Mouse (Mus musculus) layer of hippocampus, adult 11-12 months (tissue): Measurements from ENCODE around the gene Baiap2l2.

Source experiments
- DNase-seq: peaks from one replicate; pipeline ENCODE4 v3.0.0; 2022; ENCODE audit warnings: low spot score

Baiap2l2 gene

DNA sequence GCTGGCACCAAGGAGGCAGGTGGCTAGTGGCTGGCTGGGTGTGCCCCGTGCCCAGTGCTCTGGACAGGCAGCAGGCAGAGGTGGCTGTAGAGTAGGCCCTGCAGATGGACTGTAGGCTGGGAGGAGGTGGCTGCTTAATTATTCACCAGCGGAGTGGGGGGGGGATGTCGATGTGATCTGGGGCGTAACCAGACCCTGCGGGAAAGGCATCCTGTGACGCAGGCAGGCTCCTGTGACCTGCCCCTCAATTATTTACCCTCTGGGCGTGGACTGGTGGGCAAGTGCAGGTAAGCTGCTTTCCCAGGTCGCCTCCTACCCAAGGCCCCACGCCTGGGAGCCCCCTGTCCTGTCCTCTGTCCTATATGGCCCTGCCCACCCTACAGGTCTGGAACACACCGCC is at the start of gene Baiap2l2:
TSS of gene Baiap2l2 (minus strand) at position 139 of the 400 bp plus-strand sequence.
- DNase-seq, result no peak

- no peak for DNase-seq
These were observed 48.1 kb upstream of the Baiap2l2 start for GRCm38 (mm10) chr15:79333409-79333808.

DNA sequence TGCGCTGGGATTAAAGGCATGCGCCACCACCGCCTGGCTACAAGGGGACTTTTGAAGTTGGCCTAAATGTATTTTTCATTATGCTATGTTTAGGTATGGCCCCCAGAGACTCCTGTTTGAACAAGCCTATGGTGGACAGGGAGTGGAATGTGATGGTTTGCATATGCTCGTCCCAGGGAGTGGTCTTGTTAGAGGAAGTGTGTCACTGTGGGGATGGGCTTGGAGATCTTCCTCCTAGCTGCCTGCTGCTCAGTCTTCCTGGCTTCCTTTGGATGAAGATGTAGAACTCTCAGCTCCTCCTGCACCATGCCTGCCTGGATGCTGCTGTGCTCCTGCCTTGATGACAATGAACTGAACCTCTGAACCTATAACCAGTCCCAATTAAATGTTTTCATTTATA is 45.2 kb upstream of the Baiap2l2 start:
- no peak for DNase-seq

GRCm38 (mm10) chr15:79329979-79330363 is 44.6 kb upstream of the Baiap2l2 start:
- no peak for DNase-seq

DNA sequence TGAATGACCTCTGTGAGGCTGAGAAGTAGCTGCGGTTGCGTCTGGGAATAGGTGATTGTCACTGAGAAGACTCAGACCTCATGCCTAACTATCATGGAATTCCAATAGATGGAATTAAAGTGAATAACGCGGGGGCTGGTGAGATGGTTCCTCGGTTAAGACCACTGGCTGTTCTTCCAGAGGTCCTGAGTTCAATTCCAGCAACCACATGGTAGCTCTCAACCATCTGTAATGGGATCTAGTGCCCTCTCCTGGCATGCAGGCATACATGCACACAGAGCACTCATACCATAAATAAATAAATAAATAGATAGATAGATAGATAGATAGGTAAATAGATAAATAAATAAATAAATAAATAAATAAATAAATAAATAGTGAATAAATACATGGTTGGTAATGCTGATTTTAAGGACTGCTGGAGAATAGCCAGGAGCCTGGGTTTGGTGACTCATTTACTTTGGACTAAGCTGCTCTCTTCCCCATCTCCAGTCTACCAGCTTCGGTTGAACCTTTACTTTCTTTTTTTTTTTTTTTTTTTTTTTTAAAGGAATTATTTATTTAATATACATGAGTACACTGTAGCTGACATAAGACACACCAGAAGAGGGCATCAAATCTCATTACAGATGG is 44.1 kb upstream of the Baiap2l2 start:
- DNase-seq, result no peak

- DNase-seq, result no peak
These were observed 43.6 kb upstream of the Baiap2l2 start for GRCm38 (mm10) chr15:79328939-79329275.

DNA sequence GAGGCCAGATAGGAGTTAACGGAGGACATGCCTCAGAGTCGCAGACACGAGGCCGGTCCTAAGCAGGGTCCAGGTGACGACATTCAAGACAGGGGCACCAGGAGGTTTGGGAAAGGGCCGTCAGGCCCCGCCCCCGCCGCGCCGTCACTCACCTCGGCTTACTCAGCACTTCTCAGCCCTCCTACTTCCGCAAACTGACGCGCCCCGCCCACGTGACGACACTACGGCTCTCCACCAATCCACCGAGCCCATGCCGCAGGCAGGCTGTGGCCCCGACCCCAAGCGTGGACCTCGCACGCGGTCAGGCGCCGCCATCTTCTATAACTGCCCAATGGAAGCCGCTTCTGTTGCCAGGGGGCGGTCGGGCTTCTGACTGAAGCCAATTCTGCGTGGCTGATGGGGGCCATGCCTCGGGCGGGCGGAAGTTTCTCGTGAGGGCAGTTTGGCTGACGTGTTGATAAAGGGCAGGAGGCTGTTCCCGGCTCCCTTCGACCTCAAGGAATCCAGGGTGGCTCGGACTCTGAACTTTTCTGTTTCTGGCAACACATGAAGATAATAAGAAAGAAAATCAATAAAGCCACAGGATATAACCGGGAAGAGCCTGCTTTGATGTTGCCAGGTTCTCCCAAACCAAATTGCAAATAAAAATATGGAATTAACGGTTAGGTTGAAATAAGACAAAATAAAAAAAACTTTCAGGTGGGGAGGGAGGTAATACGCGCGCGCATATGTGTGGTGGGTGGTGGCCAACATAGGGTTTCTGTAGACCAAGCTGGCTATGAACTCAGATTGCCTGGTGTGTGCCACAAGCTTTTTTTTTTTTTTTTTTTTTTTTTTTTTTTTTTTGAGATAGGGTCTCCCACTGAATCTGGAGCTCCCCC is 43.0 kb upstream of the Baiap2l2 start, which contains the start of gene Pla2g6:
TSS of gene Pla2g6 (minus strand) at position 333 of the 881 bp plus-strand sequence.
- DNase-seq, result peak; percentile 99

- peak; percentile 44 for DNase-seq
These were observed 41.9 kb upstream of the Baiap2l2 start for GRCm38 (mm10) chr15:79326971-79327961.

DNA sequence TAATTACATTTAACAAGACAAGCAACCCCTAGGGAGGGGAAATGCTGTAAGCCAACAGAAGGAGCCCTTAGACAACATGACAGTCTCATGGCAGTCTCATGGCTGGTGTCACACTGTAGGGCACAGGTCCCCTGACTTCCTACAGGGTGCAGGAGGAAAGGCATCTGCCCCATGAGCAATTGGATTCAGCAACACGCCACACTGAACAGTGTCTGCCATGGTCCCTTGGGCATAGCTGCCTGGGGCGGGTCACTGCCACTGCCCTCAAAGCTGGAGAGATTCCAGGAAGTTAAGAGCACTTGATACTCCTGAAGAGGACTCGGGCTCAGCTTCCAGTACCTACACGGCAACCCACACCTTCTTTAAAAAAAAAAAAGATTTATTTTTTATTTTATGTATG is 40.9 kb upstream of the Baiap2l2 start:
- DNase-seq, result no peak

- DNase-seq, result no peak
These were observed 40.4 kb upstream of the Baiap2l2 start for GRCm38 (mm10) chr15:79325742-79326141.

GRCm38 (mm10) chr15:79324373-79324772 is 39.0 kb upstream of the Baiap2l2 start:
- no peak for DNase-seq

GRCm38 (mm10) chr15:79323791-79324155 is 38.4 kb upstream of the Baiap2l2 start:
- DNase-seq, result no peak

DNA sequence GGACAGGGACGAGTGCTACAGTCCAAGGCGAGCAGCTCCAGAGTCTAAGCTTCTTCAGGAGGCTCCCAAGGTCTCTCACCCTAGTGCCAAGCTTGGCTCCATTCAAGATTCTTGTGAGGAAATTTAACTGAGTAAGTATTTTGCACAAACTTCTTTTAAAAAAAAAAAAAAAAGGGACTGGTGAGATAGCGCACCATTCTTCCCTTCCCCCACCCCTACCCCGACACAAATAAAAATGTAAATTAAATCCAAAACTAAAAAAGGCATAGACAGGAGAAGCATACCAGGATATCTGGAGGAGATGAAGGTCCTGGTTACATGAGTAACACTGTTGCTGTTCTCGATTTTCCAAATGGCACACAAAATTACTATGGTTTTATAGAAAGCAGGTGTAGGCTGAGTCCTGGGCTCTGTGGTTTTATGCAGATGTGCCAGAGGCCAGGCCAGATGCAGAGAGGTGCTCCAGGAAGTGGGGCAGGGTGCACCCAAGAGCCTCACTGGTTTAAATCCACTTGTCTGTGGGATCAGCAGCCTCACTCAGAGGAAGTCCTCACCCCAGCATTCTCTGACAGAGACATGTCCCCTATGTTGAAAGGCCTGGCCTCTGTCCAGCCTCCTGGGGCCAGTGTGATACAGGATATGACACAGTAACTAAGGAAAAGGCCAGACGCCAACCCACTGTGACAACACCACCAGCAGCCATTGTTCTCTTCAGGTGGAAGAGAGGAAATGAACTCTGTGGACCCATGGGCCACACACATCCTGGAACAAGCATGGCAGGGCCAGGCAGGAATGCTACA is 37.9 kb upstream of the Baiap2l2 start:
- DNase-seq, result peak; percentile 58

GRCm38 (mm10) chr15:79322281-79322990 is 37.1 kb upstream of the Baiap2l2 start:
- no peak for DNase-seq

DNA sequence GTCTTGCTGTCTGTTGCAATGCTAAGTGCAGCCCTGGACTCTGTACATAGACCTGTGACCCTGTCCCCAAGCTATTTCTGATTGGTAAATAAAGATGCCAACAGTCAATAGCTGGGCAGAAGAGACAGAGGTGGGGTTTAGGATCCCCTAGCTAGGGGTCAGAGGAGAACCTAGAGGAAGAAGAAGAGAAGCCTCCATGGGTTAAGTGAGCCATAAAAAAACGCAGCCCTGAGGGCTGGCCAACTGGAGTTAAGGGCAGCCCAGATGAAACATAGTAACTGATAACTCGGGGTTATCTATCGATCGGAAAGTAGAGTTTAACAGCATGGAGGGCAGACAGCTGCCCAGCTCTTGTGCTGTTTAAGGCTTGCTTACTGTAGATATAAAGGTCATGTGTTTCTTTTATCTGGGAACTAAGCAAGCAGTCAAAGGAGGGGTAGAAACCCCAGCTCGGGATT is 36.4 kb upstream of the Baiap2l2 start:
- no peak for DNase-seq

DNA sequence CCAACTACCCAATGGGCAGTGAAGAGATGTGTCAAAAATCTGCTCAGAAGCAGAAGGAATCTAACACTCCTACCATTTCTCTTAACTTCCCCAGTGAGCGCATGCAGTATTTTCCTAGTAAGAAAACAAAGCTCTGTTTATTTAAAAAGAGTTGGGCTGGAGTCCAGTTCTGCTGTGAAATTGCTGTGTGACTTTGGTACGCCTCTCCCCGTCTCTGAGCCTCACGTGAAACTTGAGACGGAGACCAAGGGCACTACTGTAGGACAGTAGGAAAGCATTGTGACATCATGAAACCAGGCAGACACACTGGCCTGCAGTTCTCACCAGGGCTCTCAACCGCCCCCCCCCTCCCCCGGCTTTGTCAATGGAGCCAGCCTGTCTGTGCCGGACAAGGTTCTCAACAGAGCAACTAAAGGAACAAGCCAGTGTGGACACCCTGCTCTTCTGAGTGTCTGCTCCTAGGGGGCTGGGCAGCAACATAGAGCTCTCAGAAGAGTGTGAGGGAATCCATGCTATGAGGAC is 28.6 kb upstream of the Baiap2l2 start:
- DNase-seq, result no peak

DNA sequence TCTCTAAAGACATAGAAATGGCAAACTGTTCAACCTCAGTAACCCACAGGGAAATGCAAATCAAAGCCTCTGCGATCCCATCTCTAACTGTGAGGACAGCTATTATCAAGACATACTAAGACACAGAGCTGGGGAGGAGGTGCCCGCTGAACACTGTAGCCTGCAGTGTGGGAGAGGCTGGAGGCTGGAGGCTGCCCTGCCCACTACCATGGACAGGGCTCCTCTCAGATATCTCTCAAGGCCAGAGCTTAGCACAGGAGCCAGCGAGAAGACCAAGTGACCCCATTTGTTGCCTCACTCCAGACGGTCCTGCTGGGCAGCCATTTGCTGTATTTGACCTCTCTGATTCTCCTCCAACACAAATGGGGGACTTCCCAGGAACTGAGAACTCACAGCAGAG is 22.5 kb upstream of the Baiap2l2 start:
- DNase-seq, result no peak

DNA sequence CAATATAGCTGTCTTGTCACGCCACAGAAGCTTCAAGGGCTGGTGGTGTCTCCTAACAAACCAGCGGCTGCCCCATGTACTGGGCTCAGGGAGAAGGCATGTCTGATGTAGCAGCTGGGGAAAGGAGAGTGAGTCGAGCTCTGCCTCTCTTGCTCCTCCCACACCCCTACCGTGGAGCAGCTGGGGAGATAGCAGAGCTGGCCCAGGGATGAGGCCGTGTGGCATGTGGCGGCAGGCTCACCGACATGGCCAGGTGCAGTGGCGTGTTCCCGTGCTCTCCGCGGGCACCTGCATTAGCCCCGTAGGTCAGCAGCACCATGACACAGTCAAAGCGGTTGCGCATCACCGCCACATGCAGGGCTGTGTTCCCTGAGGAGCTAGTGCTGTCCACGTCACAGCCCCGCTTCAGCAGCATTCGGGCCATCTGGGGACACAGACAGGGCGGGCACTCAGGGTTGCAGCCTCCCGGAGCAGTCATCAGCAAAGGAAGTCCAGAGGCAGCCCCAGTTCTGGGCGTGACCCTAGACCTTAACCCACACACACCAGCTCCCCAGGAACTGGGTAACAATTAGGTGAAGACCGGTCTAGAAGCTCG is 20.8 kb upstream of the Baiap2l2 start:
- no peak for DNase-seq

- DNase-seq, result no peak
These were observed 19.5 kb upstream of the Baiap2l2 start for GRCm38 (mm10) chr15:79304832-79305231.

DNA sequence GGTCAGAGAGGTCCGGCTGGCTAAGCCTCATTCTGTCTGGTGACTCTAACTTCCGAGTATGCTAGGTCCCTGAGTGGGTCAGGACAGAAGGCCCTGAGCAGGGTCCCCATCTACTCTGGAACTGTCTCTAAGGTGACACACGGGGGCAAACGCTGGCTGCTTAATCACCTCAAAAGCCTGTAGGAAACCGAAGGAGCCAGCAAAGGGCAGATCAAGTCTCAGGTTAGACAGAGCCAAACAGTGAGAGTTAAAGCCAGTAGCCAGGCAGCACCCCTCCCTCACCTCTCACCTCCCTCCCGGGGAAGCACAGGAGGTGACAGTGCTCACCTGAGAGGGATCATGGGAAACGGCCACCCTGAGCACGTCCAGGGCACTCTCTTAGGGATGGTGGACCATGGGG is 18.4 kb upstream of the Baiap2l2 start:
- DNase-seq, result no peak
